Mouse (Mus musculus) forebrain, embryonic 14.5 days (tissue): ENCODE measurements around the gene Nell1. TPM values are rescaled to one million over a fixed set of nuclear protein-coding genes. Genes with fewer than 3 reads are reported as not detected.

Source experiments
- ATAC-seq: fragments of 200-750 bp; cut with Nextera tagmentation; 2 replicates; pipeline ENCODE4 v1.8.0; 2017; ENCODE audit warnings: mild to moderate bottlenecking, moderate library complexity
- DNase-seq: peaks from one replicate; pipeline ENCODE4 v3.0.0-alpha.2; 2015; ENCODE audit warnings: low spot score
- H3K27ac ChIP-seq: fragments of 300-500 bp; sonication (generic); 2 replicates; pipeline ENCODE4 v1.5.1; 2014; ENCODE audit warnings: low read depth, mild to moderate bottlenecking, control low read depth, low read length, moderate library complexity
- H3K27me3 ChIP-seq: fragments of 300-500 bp; sonication (generic); replicated peaks from 2 replicates; pipeline ENCODE4 v1.6.1; 2014; ENCODE audit warnings: low read length, control low read depth, mixed read lengths; ENCODE audit not compliant: control insufficient read depth, insufficient read depth
- H3K36me3 ChIP-seq: fragments of 300-500 bp; sonication (generic); 2 replicates; pipeline ENCODE4 v1.6.1; 2014; ENCODE audit warnings: low read length, control low read depth; ENCODE audit not compliant: control insufficient read depth, insufficient read depth
- H3K4me1 ChIP-seq: fragments of 300-500 bp; sonication (generic); 2 replicates; pipeline ENCODE4 v1.6.1; 2014; ENCODE audit warnings: antibody characterized with exemption, low read length, control low read depth; ENCODE audit not compliant: control insufficient read depth, insufficient read depth
- H3K4me2 ChIP-seq: fragments of 300-500 bp; sonication (generic); 2 replicates; pipeline ENCODE4 v1.6.1; 2014; ENCODE audit warnings: mild to moderate bottlenecking, control low read depth, low read length
- H3K4me3 ChIP-seq: fragments of 300-500 bp; sonication (generic); 2 replicates; pipeline ENCODE4 v1.5.1; 2014; ENCODE audit warnings: low read depth, low read length, control low read depth
- H3K9ac ChIP-seq: fragments of 300-500 bp; sonication (generic); 2 replicates; pipeline ENCODE4 v1.6.1; 2014; ENCODE audit warnings: mild to moderate bottlenecking, low read length, control low read depth, moderate library complexity
- H3K9me3 ChIP-seq: fragments of 300-500 bp; sonication (generic); replicated peaks from 2 replicates; pipeline ENCODE4 v1.6.1; 2016; ENCODE audit warnings: low read length, control low read depth, mixed read lengths; ENCODE audit not compliant: control insufficient read depth
- WGBS: fragments of 180-500 bp; shearing (Covaris S2); extraction: QIAGEN DNeasy Blood & Tissue Kit; methylation state at CpG from one replicate; pipeline ENCODE4 v1.1.7; 2014; 5-methylcytosine and 5-hydroxymethylcytosine counted together
- polyA plus RNA-seq: library from polyadenylated mRNA; unstranded; fragments of >200 nt; fragmentation: Nextera tagmentation; extraction: Ambion mirVana; gene quantifications from 2 replicates; pipeline ENCODE4 v1.2.1, GENCODE M21; 2014

Nell1 gene
- polyA plus RNA-seq, 1 experiment from 2014 or later, result 9.7 TPM

GRCm38 (mm10) chr7:49985947-49986346 lies 11.3 kb downstream of the Nell1 start:
- no peak overlapping the region for H3K9ac ChIP-seq
- no peak overlapping the region for H3K4me2 ChIP-seq
- H3K27ac ChIP-seq, result no peak overlapping the region
- H3K36me3 ChIP-seq, result no peaks in the 10 kb centered on the region
- H3K4me3 ChIP-seq, result no peak overlapping the region
- DNase-seq, result no peak
- no peak for ATAC-seq
- H3K27me3 ChIP-seq, result no peaks in the 10 kb centered on the region
- 92% methylated on average over 8 of the region's 8 CpGs for WGBS
- no peaks in the 10 kb centered on the region for H3K9me3 ChIP-seq
- peaks cover 2% of the 10 kb centered on the region; the same call in 1 of the 2 replicates for H3K4me1 ChIP-seq

GRCm38 (mm10) chr7:49999321-49999720 lies 24.7 kb downstream of the Nell1 start:
- WGBS, result 68% methylated on average over 4 of the region's 4 CpGs
- DNase-seq (peak; percentile 70), ATAC-seq (peak; percentile 2; the same call in 1 of the 2 replicates)
- H3K4me3 ChIP-seq, result no peak overlapping the region
- H3K9ac ChIP-seq, result no peak overlapping the region
- H3K9me3 ChIP-seq, result no peaks in the 10 kb centered on the region
- H3K4me2 ChIP-seq, result no peak overlapping the region
- H3K4me1 ChIP-seq, result no peaks in the 10 kb centered on the region
- no peaks in the 10 kb centered on the region for H3K36me3 ChIP-seq
- H3K27me3 ChIP-seq, result no peaks in the 10 kb centered on the region
- no peak overlapping the region for H3K27ac ChIP-seq

- no peaks in the 10 kb centered on the region for H3K4me1 ChIP-seq
- no peaks in the 10 kb centered on the region for H3K9me3 ChIP-seq
- no peaks in the 10 kb centered on the region for H3K27me3 ChIP-seq
- DNase-seq, result no peak
- H3K27ac ChIP-seq, result no peak overlapping the region
- no peak for ATAC-seq
- 85% methylated on average over 2 of the region's 2 CpGs for WGBS
- no peak overlapping the region for H3K4me2 ChIP-seq
- no peak overlapping the region for H3K4me3 ChIP-seq
- no peak overlapping the region for H3K9ac ChIP-seq
- no peaks in the 10 kb centered on the region for H3K36me3 ChIP-seq
Measured at GRCm38 (mm10) chr7:50005268-50005667, 30.6 kb downstream of the Nell1 start.

GRCm38 (mm10) chr7:50035187-50036153 lies 60.8 kb downstream of the Nell1 start:
- Histone ChIP-seq H3K9ac (no peak overlapping the region), H3K36me3 (no peaks in the 10 kb centered on the region), H3K27me3 (no peaks in the 10 kb centered on the region), H3K4me2 (no peak overlapping the region), H3K9me3 (no peaks in the 10 kb centered on the region), H3K27ac (no peak overlapping the region), H3K4me3 (no peak overlapping the region), H3K4me1 (no peaks in the 10 kb centered on the region)
- DNase-seq (no peak), ATAC-seq (no peak)
- 82% methylated on average over 13 of the region's 13 CpGs for WGBS

GRCm38 (mm10) chr7:50041112-50041511 lies 66.4 kb downstream of the Nell1 start:
- H3K4me1 ChIP-seq, result no peaks in the 10 kb centered on the region
- no peak overlapping the region for H3K4me2 ChIP-seq
- no peak overlapping the region for H3K4me3 ChIP-seq
- H3K9me3 ChIP-seq, result no peaks in the 10 kb centered on the region
- DNase-seq (no peak), ATAC-seq (no peak)
- no peaks in the 10 kb centered on the region for H3K36me3 ChIP-seq
- H3K27me3 ChIP-seq, result no peaks in the 10 kb centered on the region
- WGBS, result 70% methylated on average over 6 of the region's 6 CpGs
- H3K27ac ChIP-seq, result no peak overlapping the region
- H3K9ac ChIP-seq, result no peak overlapping the region

- Histone ChIP-seq H3K36me3 (no peaks in the 10 kb centered on the region), H3K9ac (no peak overlapping the region), H3K4me1 (no peaks in the 10 kb centered on the region), H3K4me3 (no peak overlapping the region), H3K4me2 (no peak overlapping the region), H3K9me3 (no peaks in the 10 kb centered on the region), H3K27ac (no peak overlapping the region), H3K27me3 (no peaks in the 10 kb centered on the region)
- 82% methylated on average over 4 of the region's 4 CpGs for WGBS
- DNase-seq (no peak), ATAC-seq (no peak)
Measured at GRCm38 (mm10) chr7:50050144-50050543, 75.5 kb downstream of the Nell1 start.

GRCm38 (mm10) chr7:50053704-50054103 lies 79.0 kb downstream of the Nell1 start:
- H3K4me2 ChIP-seq, result no peak overlapping the region
- WGBS, result 89% methylated on average over 2 of the region's 2 CpGs
- no peak overlapping the region for H3K9ac ChIP-seq
- H3K27ac ChIP-seq, result no peak overlapping the region
- H3K36me3 ChIP-seq, result no peaks in the 10 kb centered on the region
- no peaks in the 10 kb centered on the region for H3K4me1 ChIP-seq
- no peak for ATAC-seq
- H3K27me3 ChIP-seq, result no peaks in the 10 kb centered on the region
- no peak for DNase-seq
- no peaks in the 10 kb centered on the region for H3K9me3 ChIP-seq
- H3K4me3 ChIP-seq, result no peak overlapping the region

- no peaks in the 10 kb centered on the region for H3K27me3 ChIP-seq
- ATAC-seq (no peak), DNase-seq (no peak)
- no peaks in the 10 kb centered on the region for H3K4me1 ChIP-seq
- H3K4me3 ChIP-seq, result no peak overlapping the region
- no peaks in the 10 kb centered on the region for H3K36me3 ChIP-seq
- no peak overlapping the region for H3K27ac ChIP-seq
- 90% methylated on average over 5 of the region's 5 CpGs for WGBS
- H3K9me3 ChIP-seq, result no peaks in the 10 kb centered on the region
- no peak overlapping the region for H3K9ac ChIP-seq
- no peak overlapping the region for H3K4me2 ChIP-seq
Measured at GRCm38 (mm10) chr7:50094461-50094860, 119.8 kb downstream of the Nell1 start.

- H3K27me3 ChIP-seq, result no peaks in the 10 kb centered on the region
- WGBS, result 66% methylated on average over 8 of the region's 8 CpGs
- no peak for DNase-seq
Measured at GRCm38 (mm10) chr7:50105612-50106321, 131.1 kb downstream of the Nell1 start.

More at GRCm38 (mm10) chr7:50105612-50106321, 131.1 kb downstream of the Nell1 start:
- H3K4me1 ChIP-seq, result no peaks in the 10 kb centered on the region
- no peak for ATAC-seq
- no peaks in the 10 kb centered on the region for H3K36me3 ChIP-seq
- H3K9ac ChIP-seq, result no peak overlapping the region
- no peaks in the 10 kb centered on the region for H3K9me3 ChIP-seq
- no peak overlapping the region for H3K27ac ChIP-seq
- H3K4me3 ChIP-seq, result no peak overlapping the region
- H3K4me2 ChIP-seq, result no peak overlapping the region
